Mouse (Mus musculus) CH12.LX (cell line): Measurements from ENCODE around the gene Dlg2.

Experiments used
- CHD2 ChIP-seq: IDR thresholded peaks from 2 replicates; pipeline ENCODE4 v1.6.1; 2011; ENCODE audit warnings: low read length, improper control_type of control experiment
- EP300 ChIP-seq: IDR thresholded peaks from 2 replicates; pipeline ENCODE4 v1.6.1; 2011; ENCODE audit warnings: low read length, improper control_type of control experiment
- JUND ChIP-seq: conservative IDR thresholded peaks from 2 replicates; pipeline ENCODE4 v1.6.1; 2011; ENCODE audit warnings: low read depth, low read length, improper control_type of control experiment
- POLR2A ChIP-seq: IDR thresholded peaks from 2 replicates; pipeline ENCODE4 v1.6.1; 2011; ENCODE audit warnings: low read depth, mild to moderate bottlenecking, improper control_type of control experiment, low read length
- RCOR1 ChIP-seq: conservative IDR thresholded peaks from 2 replicates; pipeline ENCODE4 v1.6.1; 2012; ENCODE audit warnings: low read depth, mild to moderate bottlenecking, inconsistent platforms, low read length, improper control_type of control experiment

DNA sequence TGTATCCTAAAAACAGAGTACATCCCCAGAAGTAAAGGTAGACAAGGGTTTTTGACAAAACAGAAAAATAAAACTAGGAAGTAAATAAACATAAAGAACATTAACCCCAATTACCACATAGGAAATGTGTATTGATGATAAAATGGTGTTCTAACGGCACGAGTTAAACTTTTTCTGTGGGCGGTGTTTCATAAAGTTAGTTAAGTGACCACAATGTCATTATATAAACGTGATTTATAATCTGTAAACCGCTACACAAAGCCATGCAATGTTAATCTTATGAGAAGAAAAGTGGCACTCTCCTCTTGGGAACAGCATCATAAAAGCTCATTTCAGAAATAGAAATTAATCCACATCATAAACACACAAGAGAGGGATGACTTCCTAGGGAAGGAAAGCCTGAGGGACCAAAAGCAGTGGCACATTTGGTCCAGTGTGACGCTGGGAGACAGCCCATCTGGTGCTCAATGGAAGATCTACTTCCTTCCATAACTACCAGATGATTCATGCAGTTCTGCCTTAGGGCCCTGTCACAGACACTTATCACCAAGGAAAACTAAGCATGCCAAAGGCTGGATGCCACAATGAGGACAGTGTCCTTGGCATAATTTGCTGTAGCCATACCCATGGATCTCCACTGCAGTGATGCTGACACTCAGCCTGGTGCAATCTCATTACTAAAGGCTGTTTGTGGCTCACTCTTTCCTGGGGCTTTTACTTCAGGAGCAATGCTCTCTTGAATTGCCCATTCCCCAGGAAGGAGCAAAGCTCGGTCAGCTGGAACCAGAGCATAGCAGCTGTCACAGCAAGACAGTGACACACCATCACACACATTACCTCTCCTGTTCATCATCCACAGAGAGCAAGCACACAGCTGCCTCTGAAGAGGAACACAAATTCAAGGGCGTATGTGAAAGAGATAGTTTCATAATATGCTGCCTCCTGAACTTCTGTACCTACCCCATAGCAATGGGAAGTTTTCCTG is 1963.3 kb downstream of the Dlg2 start:
- TF ChIP-seq POLR2A (no peak), RCOR1 (no peak), CHD2 (no peak), EP300 (no peak), JUND (no peak)
